Mouse (Mus musculus) neural tube, embryonic 12.5 days (tissue): ENCODE data around the gene Dock9. TPM values are rescaled to one million over a fixed set of nuclear protein-coding genes. Genes with fewer than 3 reads are reported as not detected.
A peak's percentile ranks its signal among the peaks of the same experiment; 100 is the strongest.

Experiments used
- ATAC-seq: fragments of 200-750 bp; cut with Nextera tagmentation; 2 replicates; pipeline ENCODE4 v1.8.0; 2017; ENCODE audit warnings: low read depth, mild to moderate bottlenecking, moderate TSS enrichment, moderate library complexity; ENCODE audit not compliant: low FRiP score
- H3K27ac ChIP-seq: fragments of 300-500 bp; sonication (generic); 2 replicates; pipeline ENCODE4 v1.5.1; 2016
- H3K27me3 ChIP-seq: fragments of 300-500 bp; sonication (generic); replicated peaks from 2 replicates; pipeline ENCODE4 v1.6.1; 2016; ENCODE audit warnings: mild to moderate bottlenecking
- H3K36me3 ChIP-seq: fragments of 300-500 bp; sonication (generic); 2 replicates; pipeline ENCODE4 v1.6.1; 2016; ENCODE audit warnings: mild to moderate bottlenecking
- H3K4me1 ChIP-seq: fragments of 300-500 bp; sonication (generic); 2 replicates; pipeline ENCODE4 v1.6.1; 2016
- H3K4me2 ChIP-seq: fragments of 300-500 bp; sonication (generic); replicated peaks from 2 replicates; pipeline ENCODE4 v1.6.1; 2016; ENCODE audit warnings: mild to moderate bottlenecking
- H3K4me3 ChIP-seq: fragments of 300-500 bp; sonication (generic); 2 replicates; pipeline ENCODE4 v1.5.1; 2016
- H3K9ac ChIP-seq: fragments of 300-500 bp; sonication (generic); 2 replicates; pipeline ENCODE4 v1.6.1; 2016; ENCODE audit warnings: mild to moderate bottlenecking
- H3K9me3 ChIP-seq: fragments of 300-500 bp; sonication (generic); 2 replicates; pipeline ENCODE4 v1.6.1; 2016; ENCODE audit warnings: mild to moderate bottlenecking
- WGBS: fragments of 180-500 bp; shearing (Covaris S2); methylation state at CpG from one replicate; pipeline ENCODE4 v1.1.7; 2016; 5-methylcytosine and 5-hydroxymethylcytosine counted together
- polyA plus RNA-seq: library from polyadenylated mRNA; unstranded; fragments of >200 nt; fragmentation: Nextera tagmentation; extraction: Ambion mirVana; gene quantifications from 2 replicates; pipeline ENCODE4 v1.2.1, GENCODE M21; 2016

The Dock9 gene
- polyA plus RNA-seq: 4.5 and 4.6 TPM in 2 replicates

DNA sequence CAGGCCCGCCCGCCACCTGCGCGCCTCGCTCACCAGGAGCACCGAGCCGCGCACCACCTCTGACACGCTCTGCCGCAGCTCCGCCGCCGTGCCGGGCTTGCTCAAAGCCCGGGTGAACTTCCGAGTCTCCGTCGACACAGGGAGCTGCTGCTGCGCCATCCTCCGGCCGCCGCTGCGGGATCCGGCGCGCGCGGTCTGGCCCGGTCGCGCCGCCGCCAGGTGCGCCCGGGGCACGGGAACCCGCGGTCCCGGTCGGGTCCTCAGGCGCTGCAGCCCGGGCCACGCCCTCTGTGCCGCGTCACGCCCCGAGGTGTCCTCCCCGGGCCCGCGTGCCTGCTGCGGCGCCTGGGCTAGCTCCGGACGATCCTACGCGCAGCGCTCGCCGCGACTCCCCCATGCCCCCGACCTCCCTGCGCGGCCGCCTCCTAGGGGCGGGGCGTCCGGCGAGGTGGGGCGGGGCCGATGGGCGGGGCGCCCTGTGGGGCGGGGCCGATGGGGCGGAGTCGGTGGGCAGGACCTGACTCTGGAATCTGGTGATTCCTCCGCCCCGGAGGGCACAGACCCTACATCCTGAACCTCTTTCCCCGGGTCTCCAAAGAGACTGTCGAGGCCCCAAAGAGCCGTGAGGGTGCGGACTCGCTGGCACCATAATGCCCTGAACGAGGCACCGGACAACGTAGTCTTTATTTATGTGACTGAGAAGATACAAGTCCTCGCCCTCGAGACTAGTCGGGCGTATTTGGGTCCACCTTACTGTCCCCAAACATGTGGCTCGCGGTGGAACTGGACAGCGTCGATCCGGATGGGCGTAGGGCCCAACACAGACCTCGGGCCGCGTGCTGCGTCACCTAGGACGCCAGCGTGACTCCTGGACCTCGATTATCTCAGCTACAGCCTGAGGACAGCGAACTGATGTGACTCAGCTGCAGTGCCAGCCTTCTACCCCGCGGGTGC is at the start of gene Dock9:
TSS of gene Dock9 (minus strand) at position 381 of the 954 bp plus-strand sequence.
- peaks cover 22% of the 10 kb centered on the region for H3K27me3 ChIP-seq
- no peaks in the 10 kb centered on the region for H3K4me1 ChIP-seq
- under 1% methylated on average over 96 of the region's 106 CpGs for WGBS
- no peaks in the 10 kb centered on the region for H3K9me3 ChIP-seq
- H3K4me2 ChIP-seq: peak within 1 kb of the TSS; percentile 80
- ATAC-seq: peak; percentile 91
- H3K36me3 ChIP-seq: no peaks in the 10 kb centered on the region
- peak within 1 kb of the TSS; percentile 39; the same call in 1 of the 2 replicates for H3K27ac ChIP-seq
- H3K9ac ChIP-seq: peak within 1 kb of the TSS; percentile 65
- H3K4me3 ChIP-seq: peak within 1 kb of the TSS; percentile 66

DNA sequence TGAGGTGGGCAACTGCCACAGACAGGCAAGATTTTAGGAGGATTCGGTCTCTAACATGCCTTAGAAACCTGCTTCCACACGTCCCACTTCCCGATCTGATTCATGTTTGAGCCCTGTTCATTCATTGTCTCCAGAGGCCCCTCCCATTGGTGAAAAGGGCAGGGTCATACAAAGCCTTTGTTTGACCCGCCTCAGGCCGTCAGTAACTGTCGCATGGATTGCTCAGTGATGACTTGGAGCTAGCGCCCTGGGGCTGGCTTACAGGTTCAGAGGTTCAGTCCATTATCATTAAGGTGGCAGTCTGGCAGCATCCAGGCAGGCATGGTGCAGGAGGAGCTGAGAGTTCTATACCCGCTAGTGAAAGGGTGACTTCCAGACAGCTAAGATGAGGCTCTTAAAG is 46.8 kb upstream of the Dock9 start:
- Histone ChIP-seq H3K9ac (no peak overlapping the region), H3K9me3 (peaks cover 4% of the 10 kb centered on the region), H3K4me1 (no peaks in the 10 kb centered on the region), H3K4me2 (no peak overlapping the region), H3K36me3 (no peaks in the 10 kb centered on the region), H3K27ac (no peak overlapping the region), H3K4me3 (no peak overlapping the region), H3K27me3 (no peaks in the 10 kb centered on the region)
- no peak for ATAC-seq
- WGBS: 43% methylated on average over 8 of the region's 8 CpGs

DNA sequence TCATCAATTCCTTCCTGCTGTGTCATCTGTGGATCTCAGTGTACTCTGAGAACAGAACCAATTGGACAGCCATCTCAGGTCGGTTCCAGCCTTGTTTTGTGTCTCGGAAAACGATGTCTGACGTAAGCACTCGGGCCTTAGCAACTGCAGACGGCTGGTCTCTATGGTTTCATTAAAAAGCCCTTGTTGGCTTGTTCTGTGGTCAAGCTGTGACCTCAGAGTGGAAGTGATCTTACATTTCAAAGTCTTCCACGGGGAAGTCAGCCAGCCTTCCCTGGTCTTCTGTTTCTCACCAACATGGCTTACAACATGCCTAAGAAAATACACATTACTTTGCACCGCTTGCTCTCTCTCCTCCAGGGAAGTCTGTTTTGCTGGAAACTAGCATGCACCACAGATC is 42.6 kb upstream of the Dock9 start:
- WGBS: 91% methylated on average over 8 of the region's 8 CpGs
- H3K27me3 ChIP-seq: no peaks in the 10 kb centered on the region
- no peak overlapping the region for H3K4me3 ChIP-seq
- no peaks in the 10 kb centered on the region for H3K4me1 ChIP-seq
- H3K27ac ChIP-seq: no peak overlapping the region
- ATAC-seq: no peak
- peaks cover 22% of the 10 kb centered on the region for H3K9me3 ChIP-seq
- no peak overlapping the region for H3K9ac ChIP-seq
- no peaks in the 10 kb centered on the region for H3K36me3 ChIP-seq
- H3K4me2 ChIP-seq: no peak overlapping the region

DNA sequence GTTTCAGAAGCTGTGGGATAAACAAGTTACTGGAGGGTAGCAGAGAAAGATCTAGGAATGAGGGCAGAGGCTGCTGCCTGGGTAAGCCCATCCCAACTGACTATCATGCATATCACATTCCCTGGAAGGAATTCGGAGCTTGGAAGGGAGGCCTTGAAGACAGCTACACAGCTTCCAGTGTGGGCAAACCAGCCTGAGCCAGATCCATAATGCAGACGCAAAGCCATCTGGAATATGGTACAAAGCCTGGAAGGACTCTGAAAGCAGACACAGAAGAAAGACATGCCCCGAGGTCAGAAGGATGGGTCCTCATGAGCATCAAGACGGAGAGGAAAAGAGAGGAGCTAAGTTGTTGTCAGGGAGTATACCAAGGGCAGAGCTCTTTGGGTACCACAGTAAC is 40.5 kb upstream of the Dock9 start:
- H3K27ac ChIP-seq: no peak overlapping the region
- H3K9ac ChIP-seq: no peak overlapping the region
- H3K9me3 ChIP-seq: peaks cover 25% of the 10 kb centered on the region
- H3K36me3 ChIP-seq: no peaks in the 10 kb centered on the region
- 82% methylated on average over 4 of the region's 4 CpGs for WGBS
- no peak overlapping the region for H3K4me3 ChIP-seq
- no peak for ATAC-seq
- no peaks in the 10 kb centered on the region for H3K27me3 ChIP-seq
- H3K4me1 ChIP-seq: no peaks in the 10 kb centered on the region
- H3K4me2 ChIP-seq: no peak overlapping the region

DNA sequence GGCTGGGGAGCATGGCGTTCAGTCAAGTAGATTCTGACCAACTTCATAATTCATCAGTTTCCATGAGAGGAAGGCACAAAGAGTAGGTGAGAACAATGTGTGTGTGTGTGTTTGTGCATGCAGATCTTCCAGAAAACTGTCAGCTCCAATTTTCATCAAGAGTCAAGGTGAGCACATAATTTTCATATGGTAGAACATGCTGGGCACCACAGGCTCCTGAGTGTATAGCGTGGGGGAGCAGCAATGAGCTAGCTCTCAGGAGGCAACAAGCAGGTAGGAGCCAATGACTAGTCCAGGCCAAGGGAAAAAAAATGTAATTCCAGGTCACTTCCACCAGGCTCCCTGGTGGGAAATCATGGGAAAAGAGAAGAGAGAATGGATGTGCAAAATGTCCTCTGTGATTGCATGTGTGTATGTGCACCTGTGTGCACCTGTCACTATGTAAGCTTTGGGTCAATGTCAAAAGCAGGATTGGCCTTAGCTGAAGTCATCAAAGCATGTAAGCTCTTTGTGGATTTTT is 35.4 kb upstream of the Dock9 start:
- Histone ChIP-seq H3K9ac (no peak overlapping the region), H3K4me2 (no peak overlapping the region), H3K4me3 (no peak overlapping the region), H3K4me1 (no peaks in the 10 kb centered on the region), H3K9me3 (peaks cover 15% of the 10 kb centered on the region; the same call in 1 of the 2 replicates), H3K27ac (no peak overlapping the region), H3K36me3 (no peaks in the 10 kb centered on the region), H3K27me3 (no peaks in the 10 kb centered on the region)
- 90% methylated on average over 2 of the region's 2 CpGs for WGBS
- ATAC-seq: no peak

DNA sequence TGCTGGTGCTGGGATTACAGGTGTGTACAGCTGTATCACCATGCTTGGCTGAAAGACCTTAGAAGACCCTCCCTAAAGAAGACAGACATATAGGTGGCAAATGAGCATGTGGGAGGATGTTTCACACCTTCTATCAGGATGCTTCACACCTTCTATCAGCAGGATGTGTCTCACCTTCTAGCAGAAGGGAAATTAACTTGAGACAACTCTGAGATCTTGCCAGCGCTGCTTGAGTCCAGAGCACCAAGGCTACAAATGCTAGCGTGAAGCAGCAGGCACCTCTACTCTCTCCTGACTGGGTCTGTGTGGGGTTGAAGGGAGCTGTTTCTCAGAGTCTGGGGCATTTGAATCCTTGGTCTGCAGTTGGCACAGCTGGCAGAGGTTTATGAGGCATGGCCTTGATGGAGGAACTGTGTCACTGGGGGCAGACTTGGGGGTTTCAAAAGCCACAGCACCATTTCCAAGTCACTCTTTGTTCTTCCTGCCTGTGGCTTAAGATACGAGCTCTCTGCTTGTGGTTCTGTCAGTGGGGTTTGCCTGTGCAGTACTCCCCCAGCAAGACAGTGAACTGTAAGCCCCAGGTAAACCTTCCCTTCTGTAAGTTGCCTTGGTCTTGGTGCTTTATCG is 32.3 kb upstream of the Dock9 start:
- no peak overlapping the region for H3K9ac ChIP-seq
- H3K4me3 ChIP-seq: no peak overlapping the region
- H3K27ac ChIP-seq: no peak overlapping the region
- H3K27me3 ChIP-seq: no peaks in the 10 kb centered on the region
- H3K4me1 ChIP-seq: no peaks in the 10 kb centered on the region
- WGBS: 92% methylated on average over 4 of the region's 4 CpGs
- H3K36me3 ChIP-seq: no peaks in the 10 kb centered on the region
- H3K9me3 ChIP-seq: 0 out of 2 replicates have a peak, but pooled peaks cover 4% of the 10 kb centered on the region
- no peak for ATAC-seq
- H3K4me2 ChIP-seq: no peak overlapping the region

DNA sequence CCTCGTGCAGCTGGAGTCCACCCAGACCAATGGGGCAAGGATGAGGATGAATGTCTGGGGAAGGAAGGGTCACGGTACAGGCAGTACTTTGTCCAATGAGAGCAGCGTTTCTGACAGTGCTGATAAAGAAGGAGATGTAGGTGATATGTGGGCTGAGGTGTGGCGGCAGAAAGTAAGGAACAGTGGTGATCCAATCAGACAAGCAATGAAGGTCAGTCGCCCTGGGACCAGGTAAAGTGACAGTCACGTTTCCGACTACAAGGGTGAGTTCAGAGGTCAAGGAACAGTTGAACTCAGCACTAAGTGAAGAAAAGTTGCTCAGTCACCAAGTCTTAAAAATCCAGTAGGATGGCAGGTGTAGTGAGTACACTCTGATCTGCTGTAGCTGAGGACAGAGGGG is 29.5 kb upstream of the Dock9 start:
- no peak overlapping the region for H3K27ac ChIP-seq
- no peak overlapping the region for H3K9ac ChIP-seq
- ATAC-seq: no peak
- H3K4me3 ChIP-seq: no peak overlapping the region
- H3K4me1 ChIP-seq: no peaks in the 10 kb centered on the region
- H3K27me3 ChIP-seq: no peaks in the 10 kb centered on the region
- H3K4me2 ChIP-seq: no peak overlapping the region
- H3K36me3 ChIP-seq: no peaks in the 10 kb centered on the region
- 87% methylated on average over 7 of the region's 7 CpGs for WGBS
- H3K9me3 ChIP-seq: 0 out of 2 replicates have a peak, but pooled peaks cover 4% of the 10 kb centered on the region

DNA sequence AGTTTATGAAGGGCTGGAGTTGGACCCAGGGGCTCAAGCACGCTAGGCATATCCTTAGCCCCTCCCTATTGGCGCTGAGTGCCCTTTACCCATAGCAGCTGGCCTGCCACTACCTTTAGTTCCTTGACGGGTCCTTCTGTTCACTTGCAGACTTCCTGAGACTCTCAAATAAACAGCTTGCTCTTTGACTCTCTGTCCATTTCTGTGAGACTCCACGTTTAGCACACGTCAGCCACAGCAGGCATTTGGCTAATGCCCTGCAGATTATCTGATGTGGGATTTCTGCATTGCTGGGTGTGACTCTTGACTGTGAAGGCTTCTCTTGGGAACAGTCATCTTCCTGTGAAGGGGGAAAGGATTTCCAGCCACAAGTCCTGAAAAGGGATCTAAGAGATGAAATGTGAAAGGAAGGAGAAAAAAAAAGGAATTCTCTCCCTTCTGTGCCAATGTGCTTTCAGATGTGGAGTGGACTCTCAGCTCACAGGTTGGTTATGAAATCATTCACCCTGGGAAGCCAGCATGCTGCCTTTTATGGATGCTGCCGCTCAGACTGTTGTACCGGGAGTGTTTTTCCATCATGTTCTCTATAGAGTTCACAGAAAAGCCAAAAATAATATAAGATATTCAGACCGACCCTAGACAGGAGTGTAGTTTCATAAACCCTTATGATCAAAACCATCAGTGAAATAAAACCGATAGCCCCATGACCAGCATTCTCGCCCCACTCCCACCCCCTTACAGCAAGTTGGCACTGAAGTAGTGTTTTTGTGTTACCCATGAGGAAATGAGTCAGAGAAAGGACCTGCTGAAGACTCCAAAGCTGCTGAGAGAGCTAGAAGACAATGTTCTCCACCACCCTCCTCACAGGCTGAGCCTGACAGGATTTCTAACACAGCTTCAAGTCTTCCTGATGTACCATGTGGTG is 28.1 kb upstream of the Dock9 start:
- WGBS: 83% methylated on average over 10 of the region's 10 CpGs
- H3K4me1 ChIP-seq: no peaks in the 10 kb centered on the region
- no peaks in the 10 kb centered on the region for H3K27me3 ChIP-seq
- no peak overlapping the region for H3K4me3 ChIP-seq
- no peak overlapping the region for H3K9ac ChIP-seq
- no peak for ATAC-seq
- H3K4me2 ChIP-seq: no peak overlapping the region
- no peak overlapping the region for H3K27ac ChIP-seq
- H3K9me3 ChIP-seq: 0 out of 2 replicates have a peak, but pooled peaks cover 4% of the 10 kb centered on the region
- H3K36me3 ChIP-seq: no peaks in the 10 kb centered on the region

DNA sequence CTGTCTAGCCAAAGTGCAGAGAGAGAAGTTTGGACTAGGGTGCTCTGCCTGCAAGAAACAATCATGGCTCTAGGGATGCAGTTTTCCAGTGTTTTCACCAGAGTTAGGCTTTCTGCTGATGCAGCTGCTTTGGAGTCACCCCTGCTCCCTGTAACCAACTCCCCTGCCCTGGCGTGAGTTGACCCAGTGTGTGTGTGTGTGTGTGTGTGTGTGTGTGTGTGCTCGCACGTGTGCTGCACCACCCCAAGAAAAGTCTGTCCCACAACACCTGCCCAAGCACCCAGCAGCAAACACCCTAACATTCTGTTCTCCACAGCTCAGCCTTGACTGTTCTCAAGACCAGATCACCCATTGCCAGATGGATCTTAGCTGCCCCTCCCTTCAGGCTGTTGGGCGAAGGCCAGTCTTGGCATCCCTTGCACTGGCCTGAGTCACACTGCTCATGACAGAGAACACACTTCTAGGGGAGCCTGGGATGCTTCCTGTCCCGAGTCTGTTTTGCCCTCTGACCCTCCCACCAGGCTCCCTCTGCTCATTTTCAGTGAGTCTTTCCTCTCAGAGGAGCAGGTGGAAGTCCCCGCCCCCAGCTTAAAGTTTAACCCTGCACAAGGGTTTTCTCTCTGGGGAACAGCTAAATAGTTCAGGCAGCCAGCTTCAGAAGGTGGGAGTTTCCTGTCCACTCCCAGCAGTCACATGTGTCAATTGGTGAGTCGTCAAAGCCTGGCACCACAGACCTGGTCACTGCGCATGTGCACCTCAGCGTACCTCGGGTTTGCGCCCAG is 26.9 kb upstream of the Dock9 start:
- H3K27me3 ChIP-seq: no peaks in the 10 kb centered on the region
- no peak overlapping the region for H3K4me2 ChIP-seq
- no peak overlapping the region for H3K27ac ChIP-seq
- no peak overlapping the region for H3K9ac ChIP-seq
- H3K4me3 ChIP-seq: no peak overlapping the region
- 0 out of 2 replicates have a peak, but pooled peaks cover 4% of the 10 kb centered on the region for H3K9me3 ChIP-seq
- no peak for ATAC-seq
- no peaks in the 10 kb centered on the region for H3K4me1 ChIP-seq
- H3K36me3 ChIP-seq: no peaks in the 10 kb centered on the region
- 61% methylated on average over 10 of the region's 11 CpGs for WGBS

DNA sequence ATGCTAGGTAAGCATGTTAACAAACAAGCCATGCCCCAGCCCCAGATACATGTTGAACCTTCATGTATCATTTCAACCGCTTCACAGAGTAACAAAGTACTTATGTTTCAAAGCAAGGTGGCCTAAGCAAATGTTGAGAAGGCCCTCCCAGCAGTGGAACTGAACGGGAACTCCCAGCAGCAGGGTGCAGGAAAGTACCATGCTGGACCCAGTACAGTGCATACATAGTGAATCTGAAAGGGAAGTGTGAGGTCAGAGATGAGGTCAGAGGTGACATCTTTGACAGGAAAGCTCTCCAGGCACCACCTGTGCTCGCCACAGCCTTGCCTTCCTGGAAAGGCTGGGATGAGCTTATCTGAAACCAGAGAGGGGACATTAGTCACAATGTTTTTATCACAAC is 25.4 kb upstream of the Dock9 start:
- WGBS: 73% methylated on average over 3 of the region's 3 CpGs
- H3K9ac ChIP-seq: no peak overlapping the region
- H3K9me3 ChIP-seq: no peaks in the 10 kb centered on the region
- no peak for ATAC-seq
- no peak overlapping the region for H3K4me2 ChIP-seq
- no peaks in the 10 kb centered on the region for H3K4me1 ChIP-seq
- H3K36me3 ChIP-seq: no peaks in the 10 kb centered on the region
- no peaks in the 10 kb centered on the region for H3K27me3 ChIP-seq
- H3K4me3 ChIP-seq: no peak overlapping the region
- H3K27ac ChIP-seq: no peak overlapping the region

DNA sequence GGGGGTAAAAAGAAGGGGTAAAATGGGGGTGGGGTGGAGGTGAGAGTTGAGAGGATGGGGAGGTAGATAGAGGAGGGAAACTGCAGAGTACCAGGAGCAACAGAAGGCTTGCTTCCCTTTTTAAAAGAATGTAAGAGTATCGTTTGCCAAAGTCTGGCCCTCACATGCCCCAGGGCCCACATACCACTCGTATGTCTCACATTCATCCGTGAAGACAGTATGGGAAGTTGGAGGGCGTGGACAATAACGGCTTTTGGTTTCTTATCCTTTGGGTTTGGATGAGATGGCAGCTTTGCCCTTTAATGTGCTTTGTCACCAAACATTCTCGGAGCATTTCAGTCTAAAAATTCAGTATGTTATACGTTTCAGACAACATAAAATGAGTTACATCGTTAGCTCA is 24.9 kb upstream of the Dock9 start:
- Histone ChIP-seq H3K27ac (no peak overlapping the region), H3K36me3 (no peaks in the 10 kb centered on the region), H3K27me3 (no peaks in the 10 kb centered on the region), H3K9ac (no peak overlapping the region), H3K4me2 (no peak overlapping the region), H3K4me1 (no peaks in the 10 kb centered on the region), H3K9me3 (no peaks in the 10 kb centered on the region), H3K4me3 (no peak overlapping the region)
- no peak for ATAC-seq
- WGBS: 89% methylated on average over 8 of the region's 8 CpGs
